Mouse (Mus musculus) forebrain, embryonic 14.5 days (tissue): ENCODE results near the gene Btbd10. TPM values are rescaled to one million over a fixed set of nuclear protein-coding genes. Genes with fewer than 3 reads are reported as not detected.

Experiments used
- ATAC-seq: fragments of 200-750 bp; cut with Nextera tagmentation; 2 replicates; pipeline ENCODE4 v1.8.0; 2017; ENCODE audit warnings: mild to moderate bottlenecking, moderate library complexity
- DNase-seq: peaks from one replicate; pipeline ENCODE4 v3.0.0-alpha.2; 2015; ENCODE audit warnings: low spot score
- H3K27ac ChIP-seq: fragments of 300-500 bp; sonication (generic); 2 replicates; pipeline ENCODE4 v1.5.1; 2014; ENCODE audit warnings: low read depth, mild to moderate bottlenecking, control low read depth, low read length, moderate library complexity
- H3K27me3 ChIP-seq: fragments of 300-500 bp; sonication (generic); replicated peaks from 2 replicates; pipeline ENCODE4 v1.6.1; 2014; ENCODE audit warnings: low read length, control low read depth, mixed read lengths; ENCODE audit not compliant: control insufficient read depth, insufficient read depth
- H3K36me3 ChIP-seq: fragments of 300-500 bp; sonication (generic); 2 replicates; pipeline ENCODE4 v1.6.1; 2014; ENCODE audit warnings: low read length, control low read depth; ENCODE audit not compliant: control insufficient read depth, insufficient read depth
- H3K4me1 ChIP-seq: fragments of 300-500 bp; sonication (generic); 2 replicates; pipeline ENCODE4 v1.6.1; 2014; ENCODE audit warnings: antibody characterized with exemption, low read length, control low read depth; ENCODE audit not compliant: control insufficient read depth, insufficient read depth
- H3K4me2 ChIP-seq: fragments of 300-500 bp; sonication (generic); 2 replicates; pipeline ENCODE4 v1.6.1; 2014; ENCODE audit warnings: mild to moderate bottlenecking, control low read depth, low read length
- H3K4me3 ChIP-seq: fragments of 300-500 bp; sonication (generic); 2 replicates; pipeline ENCODE4 v1.5.1; 2014; ENCODE audit warnings: low read depth, low read length, control low read depth
- H3K9ac ChIP-seq: fragments of 300-500 bp; sonication (generic); 2 replicates; pipeline ENCODE4 v1.6.1; 2014; ENCODE audit warnings: mild to moderate bottlenecking, low read length, control low read depth, moderate library complexity
- H3K9me3 ChIP-seq: fragments of 300-500 bp; sonication (generic); replicated peaks from 2 replicates; pipeline ENCODE4 v1.6.1; 2016; ENCODE audit warnings: low read length, control low read depth, mixed read lengths; ENCODE audit not compliant: control insufficient read depth
- WGBS: fragments of 180-500 bp; shearing (Covaris S2); extraction: QIAGEN DNeasy Blood & Tissue Kit; methylation state at CpG from one replicate; pipeline ENCODE4 v1.1.7; 2014; 5-methylcytosine and 5-hydroxymethylcytosine counted together
- polyA plus RNA-seq: library from polyadenylated mRNA; unstranded; fragments of >200 nt; fragmentation: Nextera tagmentation; extraction: Ambion mirVana; gene quantifications from 2 replicates; pipeline ENCODE4 v1.2.1, GENCODE M21; 2014

The Btbd10 gene
- polyA plus RNA-seq, 1 experiment from 2014 or later, result 65.6 TPM

DNA sequence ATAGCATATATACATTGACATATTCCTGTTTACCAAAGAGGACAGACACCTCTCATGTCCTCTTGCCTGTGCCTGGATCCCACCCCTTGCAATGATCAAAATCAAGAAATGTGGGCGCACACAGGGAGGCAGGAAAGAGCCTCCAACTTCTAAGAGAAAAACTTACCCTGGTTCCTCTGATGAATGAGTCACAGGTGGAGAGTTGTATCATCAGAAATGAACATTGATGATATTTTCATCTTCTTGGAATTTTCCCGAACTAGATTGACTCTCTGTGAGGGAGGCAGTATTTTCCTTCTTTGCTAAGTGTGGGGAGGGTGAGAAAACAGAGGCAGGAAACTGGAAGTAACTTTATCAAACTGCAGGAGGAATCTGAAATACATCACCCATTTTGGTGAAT, 83.8 kb downstream of the Btbd10 start:
- ATAC-seq (no peak), DNase-seq (no peak)
- Histone ChIP-seq H3K27ac (no peak overlapping the region), H3K36me3 (peaks cover 6% of the 10 kb centered on the region), H3K9me3 (no peaks in the 10 kb centered on the region), H3K4me1 (no peaks in the 10 kb centered on the region), H3K4me2 (no peak overlapping the region), H3K27me3 (no peaks in the 10 kb centered on the region), H3K9ac (no peak overlapping the region), H3K4me3 (no peak overlapping the region)
- 85% methylated on average over 2 of the region's 2 CpGs for WGBS

DNA sequence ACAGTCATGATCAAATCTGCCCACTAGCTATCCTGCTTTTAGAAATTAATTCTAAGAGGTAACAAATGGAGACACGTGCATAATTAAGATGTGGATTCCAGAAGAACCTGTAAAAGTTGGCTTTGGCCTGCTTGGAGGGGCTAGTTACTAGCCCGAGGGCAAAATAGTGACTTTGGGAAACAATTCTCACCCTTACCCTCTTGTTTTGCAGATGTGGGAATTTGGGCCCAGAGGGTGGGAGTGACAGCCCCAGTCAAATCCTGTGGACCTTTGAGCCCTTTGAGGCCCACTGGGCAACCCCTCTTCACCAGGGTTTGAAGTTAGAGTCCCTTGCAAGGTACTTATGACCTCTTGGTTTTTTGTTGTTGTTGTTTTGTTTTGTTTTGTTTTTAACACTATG, 89.9 kb downstream of the Btbd10 start:
- no peak overlapping the region for H3K9ac ChIP-seq
- H3K36me3 ChIP-seq, result no peaks in the 10 kb centered on the region
- no peak overlapping the region for H3K4me2 ChIP-seq
- no peak overlapping the region for H3K4me3 ChIP-seq
- 86% methylated on average over 2 of the region's 2 CpGs for WGBS
- H3K9me3 ChIP-seq, result no peaks in the 10 kb centered on the region
- no peaks in the 10 kb centered on the region for H3K4me1 ChIP-seq
- no peak overlapping the region for H3K27ac ChIP-seq
- no peak for DNase-seq
- no peak for ATAC-seq
- H3K27me3 ChIP-seq, result no peaks in the 10 kb centered on the region

DNA sequence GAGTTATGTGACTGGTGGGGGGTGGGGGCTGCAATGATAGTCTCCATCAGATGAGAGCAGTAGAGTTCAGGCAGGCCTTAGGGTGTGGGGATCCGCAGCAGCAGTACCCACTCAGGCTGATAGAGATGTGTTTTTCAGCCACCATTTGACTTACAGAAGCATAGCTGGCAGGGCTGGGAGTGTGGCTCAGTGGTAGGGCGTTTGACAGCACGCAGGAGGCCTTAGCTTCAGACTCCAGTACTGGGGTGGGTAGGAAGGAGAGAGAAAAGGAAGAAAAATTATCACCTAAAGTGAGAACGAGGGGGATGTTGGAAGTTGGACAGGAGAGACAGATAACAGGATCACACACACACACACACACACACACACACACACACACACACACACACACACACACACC, 90.7 kb downstream of the Btbd10 start:
- WGBS, result 91% methylated on average over 4 of the region's 4 CpGs
- no peak overlapping the region for H3K27ac ChIP-seq

DNA sequence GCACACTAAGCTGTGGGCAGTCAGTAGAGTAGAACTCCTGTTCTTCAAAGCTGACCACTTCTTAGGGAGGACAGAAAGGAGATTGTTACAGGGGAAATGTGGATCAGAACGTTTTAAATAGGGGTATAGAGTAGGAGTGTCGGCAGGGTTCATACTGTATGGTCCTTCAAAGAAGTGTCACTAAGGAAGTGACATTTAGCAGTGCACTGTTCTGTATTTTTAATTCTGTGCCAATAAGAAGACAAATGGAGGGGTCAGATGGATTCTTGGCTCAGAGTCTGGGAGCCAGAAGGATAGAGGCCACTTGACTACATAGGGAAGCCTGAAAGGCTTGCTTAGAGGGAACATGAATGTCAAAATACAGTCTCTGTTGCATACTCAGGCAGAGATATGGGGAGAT, 91.9 kb downstream of the Btbd10 start:
- no peak overlapping the region for H3K9ac ChIP-seq
- no peak overlapping the region for H3K4me3 ChIP-seq
- 69% methylated on average over 2 of the region's 2 CpGs for WGBS
- H3K9me3 ChIP-seq, result no peaks in the 10 kb centered on the region
- H3K4me1 ChIP-seq, result no peaks in the 10 kb centered on the region
- DNase-seq (no peak), ATAC-seq (no peak)
- no peak overlapping the region for H3K4me2 ChIP-seq
- no peaks in the 10 kb centered on the region for H3K27me3 ChIP-seq
- H3K27ac ChIP-seq, result no peak overlapping the region
- H3K36me3 ChIP-seq, result no peaks in the 10 kb centered on the region

More for the DNA sequence above, 90.7 kb downstream of the Btbd10 start:
- DNase-seq (no peak), ATAC-seq (no peak)
- Histone ChIP-seq H3K9ac (no peak overlapping the region), H3K9me3 (no peaks in the 10 kb centered on the region), H3K36me3 (no peaks in the 10 kb centered on the region), H3K4me1 (no peaks in the 10 kb centered on the region), H3K4me3 (no peak overlapping the region), H3K4me2 (no peak overlapping the region), H3K27me3 (no peaks in the 10 kb centered on the region)

DNA sequence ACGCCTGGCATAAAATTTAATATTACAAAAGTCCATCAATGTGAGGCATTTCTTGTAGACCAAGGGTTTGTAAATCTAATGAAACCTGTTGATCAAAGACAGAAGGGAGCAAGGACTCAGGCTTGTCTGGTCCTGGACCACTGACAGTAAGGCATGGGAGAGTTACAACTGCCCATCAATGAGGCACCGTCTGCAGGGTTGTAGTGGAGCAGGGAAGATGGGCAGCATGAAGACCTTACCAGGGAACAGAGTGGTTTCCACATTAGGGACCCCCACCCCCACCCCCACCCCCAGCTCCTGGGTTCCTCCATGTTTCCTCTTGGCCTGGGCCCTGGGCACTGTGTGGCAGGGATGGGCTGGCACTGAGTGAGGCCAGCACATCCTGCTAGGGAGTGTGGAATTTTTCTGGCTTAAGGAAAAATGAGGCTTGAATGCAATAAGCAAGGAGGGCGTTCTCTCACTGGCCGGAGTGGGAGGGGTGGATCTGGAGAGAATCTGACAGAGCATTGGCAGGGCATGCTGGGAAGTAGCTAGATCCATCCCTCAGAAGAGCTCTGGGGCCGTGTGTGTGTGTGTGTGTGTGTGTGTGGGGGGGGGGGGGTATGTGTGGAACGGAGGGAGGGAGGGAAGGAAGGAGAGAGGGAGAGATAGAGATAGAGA, 96.7 kb downstream of the Btbd10 start:
- DNase-seq (no peak), ATAC-seq (no peak)
- no peak overlapping the region for H3K27ac ChIP-seq
- WGBS, result 75% methylated on average over 5 of the region's 6 CpGs
- 0 out of 2 replicates have a peak, but pooled peaks cover 3% of the 10 kb centered on the region for H3K4me1 ChIP-seq
- no peaks in the 10 kb centered on the region for H3K27me3 ChIP-seq
- H3K9ac ChIP-seq, result no peak overlapping the region
- no peaks in the 10 kb centered on the region for H3K9me3 ChIP-seq
- no peak overlapping the region for H3K4me3 ChIP-seq
- no peak overlapping the region for H3K4me2 ChIP-seq
- H3K36me3 ChIP-seq, result no peaks in the 10 kb centered on the region

DNA sequence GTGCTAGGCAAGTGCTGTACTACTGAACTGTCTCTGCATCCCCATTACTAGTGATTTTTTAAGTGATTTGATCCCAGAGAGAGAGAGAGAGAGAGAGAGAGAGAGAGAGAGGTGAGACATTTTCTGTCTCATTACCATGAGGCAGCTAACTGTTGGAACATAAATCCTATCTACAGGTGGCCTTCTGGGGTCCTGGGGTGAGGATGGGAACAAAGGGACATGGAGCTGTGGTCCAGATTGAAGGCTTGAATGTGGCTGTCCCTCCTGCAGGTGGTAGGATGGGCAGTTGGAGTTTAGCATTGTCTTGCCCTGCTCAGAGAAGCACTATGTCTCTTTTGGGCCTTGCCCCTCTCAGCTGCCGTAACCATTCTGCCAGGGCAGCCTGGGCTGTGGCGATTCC, 98.2 kb downstream of the Btbd10 start:
- Histone ChIP-seq H3K4me2 (no peak overlapping the region), H3K4me1 (0 out of 2 replicates have a peak, but pooled peaks cover 3% of the 10 kb centered on the region), H3K9me3 (no peaks in the 10 kb centered on the region), H3K9ac (no peak overlapping the region), H3K36me3 (no peaks in the 10 kb centered on the region), H3K27me3 (no peaks in the 10 kb centered on the region), H3K4me3 (no peak overlapping the region), H3K27ac (no peak overlapping the region)
- no peak for DNase-seq
- 64% methylated on average over 2 of the region's 2 CpGs for WGBS
- ATAC-seq, result no peak

DNA sequence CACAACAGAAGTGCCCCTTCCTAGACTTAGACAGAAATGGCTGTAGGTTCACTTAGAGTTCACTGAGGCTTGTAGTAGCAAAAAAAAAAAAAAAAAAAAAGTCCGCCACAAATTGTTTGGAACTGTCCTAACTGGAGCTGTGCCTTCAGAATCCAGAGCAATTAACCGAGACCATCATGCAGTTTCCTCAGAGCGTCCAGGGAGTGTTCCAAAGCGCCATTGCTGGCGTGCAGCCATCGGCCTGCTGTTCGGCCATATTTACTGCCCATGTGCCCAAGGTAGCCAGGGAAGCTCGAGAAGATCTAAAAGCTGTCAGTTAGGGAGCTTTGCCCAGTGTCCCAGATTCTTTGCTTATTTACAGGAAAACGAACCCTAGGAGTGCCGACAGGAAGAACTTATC, 98.6 kb downstream of the Btbd10 start:
- Histone ChIP-seq H3K27me3 (no peaks in the 10 kb centered on the region), H3K9ac (no peak overlapping the region), H3K9me3 (no peaks in the 10 kb centered on the region), H3K4me2 (no peak overlapping the region), H3K4me1 (0 out of 2 replicates have a peak, but pooled peaks cover 3% of the 10 kb centered on the region), H3K27ac (no peak overlapping the region), H3K4me3 (no peak overlapping the region), H3K36me3 (no peaks in the 10 kb centered on the region)
- WGBS, result 68% methylated on average over 10 of the region's 10 CpGs
- no peak for ATAC-seq
- peak; percentile 52 for DNase-seq

DNA sequence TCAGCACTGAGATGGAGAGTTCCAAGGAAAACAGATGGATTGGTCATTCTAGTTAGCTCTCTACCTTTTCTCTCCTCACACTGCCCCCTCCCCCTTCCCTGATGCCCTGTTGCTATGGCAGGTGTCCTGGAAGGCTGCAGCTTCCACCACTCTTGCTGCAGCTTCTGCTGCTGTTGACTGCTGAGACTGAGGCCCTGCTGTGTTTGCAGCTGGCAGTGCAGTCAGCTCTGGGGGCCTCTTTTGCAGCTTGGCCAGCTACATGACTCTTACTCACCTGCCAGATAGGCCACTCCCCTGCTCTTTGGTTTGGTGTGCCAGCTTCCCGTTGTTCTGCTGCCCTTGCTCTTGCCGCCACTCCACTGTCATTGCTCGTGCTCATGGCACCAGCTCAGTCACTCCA, 99.3 kb downstream of the Btbd10 start:
- no peaks in the 10 kb centered on the region for H3K9me3 ChIP-seq
- no peaks in the 10 kb centered on the region for H3K36me3 ChIP-seq
- H3K27me3 ChIP-seq, result no peaks in the 10 kb centered on the region
- no peak for DNase-seq
- H3K4me3 ChIP-seq, result no peak overlapping the region
- 64% methylated on average over 3 of the region's 3 CpGs for WGBS
- H3K9ac ChIP-seq, result no peak overlapping the region
- ATAC-seq, result no peak
- H3K27ac ChIP-seq, result no peak overlapping the region
- H3K4me1 ChIP-seq, result 0 out of 2 replicates have a peak, but pooled peaks cover 3% of the 10 kb centered on the region
- no peak overlapping the region for H3K4me2 ChIP-seq

DNA sequence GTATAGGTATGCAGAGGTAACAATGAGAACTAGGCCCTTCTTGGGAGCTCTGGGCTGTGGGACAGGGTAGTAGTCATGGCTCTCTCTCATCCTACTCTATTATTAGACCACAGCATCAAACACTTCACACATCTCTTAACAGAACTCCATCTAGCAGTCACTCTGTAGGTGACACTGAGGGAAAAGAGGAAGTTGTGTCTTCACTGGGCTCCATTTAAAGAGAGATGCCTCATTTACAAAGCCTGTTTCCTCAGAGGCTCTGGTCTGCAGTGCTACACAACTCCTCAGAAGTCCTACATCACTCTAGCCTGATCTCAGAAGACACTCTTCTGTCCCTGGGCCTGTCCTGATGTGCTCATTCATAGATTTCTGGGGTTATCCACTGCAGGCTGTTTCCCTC, 100.1 kb downstream of the Btbd10 start:
- Histone ChIP-seq H3K27ac (no peak overlapping the region), H3K4me3 (no peak overlapping the region), H3K27me3 (no peaks in the 10 kb centered on the region), H3K9me3 (no peaks in the 10 kb centered on the region), H3K4me1 (0 out of 2 replicates have a peak, but pooled peaks cover 3% of the 10 kb centered on the region), H3K4me2 (no peak overlapping the region), H3K9ac (no peak overlapping the region), H3K36me3 (no peaks in the 10 kb centered on the region)
- DNase-seq (no peak), ATAC-seq (no peak)
